Mouse (Mus musculus) midbrain, embryonic 14.5 days (tissue): ENCODE measurements at regions not wholly inside any gene's neighbourhood (a gene's known extent, or its start where the extent isn't known, plus 50 kb on each side); places are given as distances from the start of the nearest gene placed in this dataset.

Source experiments
- ATAC-seq: fragments of 200-750 bp; cut with Nextera tagmentation; 2 replicates; pipeline ENCODE4 v1.8.0; 2017; ENCODE audit warnings: moderate number of reproducible peaks, moderate library complexity; ENCODE audit not compliant: low FRiP score, low TSS enrichment
- DNase-seq: peaks from one replicate; pipeline ENCODE4 v3.0.0-alpha.2; 2015
- H3K27ac ChIP-seq: fragments of 300-500 bp; sonication (generic); replicated peaks from 2 replicates; pipeline ENCODE4 v1.5.1; 2014; ENCODE audit warnings: mild to moderate bottlenecking, low read depth, low read length, moderate library complexity
- H3K27me3 ChIP-seq: fragments of 300-500 bp; sonication (generic); 2 replicates; pipeline ENCODE4 v1.6.1; 2014; ENCODE audit warnings: low read length, control low read depth, mixed read lengths; ENCODE audit not compliant: control insufficient read depth, insufficient read depth
- H3K36me3 ChIP-seq: fragments of 300-500 bp; sonication (generic); 2 replicates; pipeline ENCODE4 v1.6.1; 2014; ENCODE audit warnings: low read length, control low read depth; ENCODE audit not compliant: control insufficient read depth, insufficient read depth
- H3K4me1 ChIP-seq: fragments of 300-500 bp; sonication (generic); 2 replicates; pipeline ENCODE4 v1.6.1; 2014; ENCODE audit warnings: mild to moderate bottlenecking, antibody characterized with exemption, low read length, control low read depth; ENCODE audit not compliant: control insufficient read depth, insufficient read depth
- H3K4me2 ChIP-seq: fragments of 300-500 bp; sonication (generic); 2 replicates; pipeline ENCODE4 v1.6.1; 2014; ENCODE audit warnings: mild to moderate bottlenecking, low read length, moderate library complexity
- H3K4me3 ChIP-seq: fragments of 300-500 bp; sonication (generic); replicated peaks from 2 replicates; pipeline ENCODE4 v1.5.1; 2014; ENCODE audit warnings: low read depth, low read length
- H3K9ac ChIP-seq: fragments of 300-500 bp; sonication (generic); replicated peaks from 2 replicates; pipeline ENCODE4 v1.6.1; 2014; ENCODE audit warnings: mild to moderate bottlenecking, low read length, moderate library complexity
- H3K9me3 ChIP-seq: fragments of 300-500 bp; sonication (generic); 2 replicates; pipeline ENCODE4 v1.6.1; 2016; ENCODE audit warnings: low read length, control low read depth, mixed read lengths; ENCODE audit not compliant: control insufficient read depth
- WGBS: fragments of 180-500 bp; shearing (Covaris S2); extraction: QIAGEN DNeasy Blood & Tissue Kit; methylation state at CpG from one replicate; pipeline ENCODE4 v1.1.7; 2014; 5-methylcytosine and 5-hydroxymethylcytosine counted together

GRCm38 (mm10) chr2:75545971-75546370 lies 113.1 kb upstream of the Hnrnpa3 start:
- WGBS = 90% methylated on average over 7 of the region's 7 CpGs
- no peaks in the 10 kb centered on the region for H3K27me3 ChIP-seq
- H3K36me3 ChIP-seq = no peaks in the 10 kb centered on the region
- no peak for ATAC-seq
- no peak overlapping the region for H3K4me3 ChIP-seq
- H3K9ac ChIP-seq = no peak overlapping the region
- DNase-seq = no peak
- no peak overlapping the region for H3K27ac ChIP-seq
- H3K9me3 ChIP-seq = no peaks in the 10 kb centered on the region
- H3K4me2 ChIP-seq = no peak overlapping the region
- no peaks in the 10 kb centered on the region for H3K4me1 ChIP-seq

GRCm38 (mm10) chr2:75555676-75556075 lies 103.4 kb upstream of the Hnrnpa3 start:
- no peaks in the 10 kb centered on the region for H3K36me3 ChIP-seq
- H3K4me2 ChIP-seq = no peak overlapping the region
- no peaks in the 10 kb centered on the region; the same call in 1 of the 2 replicates for H3K4me1 ChIP-seq
- 92% methylated on average over 8 of the region's 8 CpGs for WGBS
- H3K27ac ChIP-seq = no peak overlapping the region
- H3K4me3 ChIP-seq = no peak overlapping the region
- no peaks in the 10 kb centered on the region for H3K27me3 ChIP-seq
- ATAC-seq (no peak), DNase-seq (no peak)
- H3K9ac ChIP-seq = no peak overlapping the region
- H3K9me3 ChIP-seq = no peaks in the 10 kb centered on the region

- H3K9ac ChIP-seq = no peak overlapping the region
- no peaks in the 10 kb centered on the region; the same call in 1 of the 2 replicates for H3K4me1 ChIP-seq
- no peak overlapping the region for H3K4me2 ChIP-seq
- H3K9me3 ChIP-seq = no peaks in the 10 kb centered on the region
- ATAC-seq (no peak), DNase-seq (no peak)
- no peaks in the 10 kb centered on the region for H3K27me3 ChIP-seq
- H3K36me3 ChIP-seq = no peaks in the 10 kb centered on the region
- 73% methylated on average over 7 of the region's 7 CpGs for WGBS
- no peak overlapping the region for H3K27ac ChIP-seq
- no peak overlapping the region for H3K4me3 ChIP-seq
These were observed 102.3 kb upstream of the Hnrnpa3 start for GRCm38 (mm10) chr2:75556744-75557143.

- Histone ChIP-seq H3K27ac (no peak overlapping the region), H3K9me3 (no peaks in the 10 kb centered on the region), H3K9ac (no peak overlapping the region), H3K4me1 (no peaks in the 10 kb centered on the region; the same call in 1 of the 2 replicates), H3K4me3 (no peak overlapping the region), H3K27me3 (no peaks in the 10 kb centered on the region), H3K36me3 (no peaks in the 10 kb centered on the region), H3K4me2 (no peak overlapping the region)
- ATAC-seq (no peak), DNase-seq (no peak)
- 81% methylated on average over 11 of the region's 11 CpGs for WGBS
These were observed 101.7 kb upstream of the Hnrnpa3 start for GRCm38 (mm10) chr2:75557392-75557791.

- Histone ChIP-seq H3K4me2 (no peak overlapping the region), H3K36me3 (no peaks in the 10 kb centered on the region), H3K9ac (no peak overlapping the region), H3K9me3 (no peaks in the 10 kb centered on the region), H3K27me3 (no peaks in the 10 kb centered on the region), H3K27ac (no peak overlapping the region), H3K4me3 (no peak overlapping the region), H3K4me1 (no peaks in the 10 kb centered on the region; the same call in 1 of the 2 replicates)
- no peak for ATAC-seq
- 49% methylated on average over 6 of the region's 6 CpGs for WGBS
- peak; percentile 72 for DNase-seq
These were observed 99.1 kb upstream of the Hnrnpa3 start for GRCm38 (mm10) chr2:75559920-75560319.

- Histone ChIP-seq H3K4me2 (no peak overlapping the region), H3K27me3 (no peaks in the 10 kb centered on the region), H3K9me3 (no peaks in the 10 kb centered on the region), H3K9ac (no peak overlapping the region), H3K4me1 (no peaks in the 10 kb centered on the region; the same call in 1 of the 2 replicates), H3K36me3 (no peaks in the 10 kb centered on the region), H3K4me3 (no peak overlapping the region), H3K27ac (no peak overlapping the region)
- DNase-seq (no peak), ATAC-seq (no peak)
- 62% methylated on average over 9 of the region's 9 CpGs for WGBS
These were observed 95.7 kb upstream of the Hnrnpa3 start for GRCm38 (mm10) chr2:75563253-75563913.

- Histone ChIP-seq H3K36me3 (no peaks in the 10 kb centered on the region), H3K27me3 (no peaks in the 10 kb centered on the region), H3K4me2 (no peak overlapping the region), H3K9me3 (no peaks in the 10 kb centered on the region), H3K27ac (no peak overlapping the region), H3K9ac (no peak overlapping the region), H3K4me3 (no peak overlapping the region), H3K4me1 (no peaks in the 10 kb centered on the region; the same call in 1 of the 2 replicates)
- no peak for ATAC-seq
- WGBS = 63% methylated on average over 5 of the region's 5 CpGs
- DNase-seq = no peak
These were observed 94.3 kb upstream of the Hnrnpa3 start for GRCm38 (mm10) chr2:75564809-75565208.

- no peak overlapping the region for H3K4me2 ChIP-seq
- H3K9me3 ChIP-seq = no peaks in the 10 kb centered on the region
- H3K27ac ChIP-seq = no peak overlapping the region
- DNase-seq (no peak), ATAC-seq (no peak)
- H3K4me3 ChIP-seq = no peak overlapping the region
- no peaks in the 10 kb centered on the region for H3K4me1 ChIP-seq
- no peak overlapping the region for H3K9ac ChIP-seq
- no peaks in the 10 kb centered on the region for H3K27me3 ChIP-seq
- 87% methylated on average over 4 of the region's 4 CpGs for WGBS
- no peaks in the 10 kb centered on the region for H3K36me3 ChIP-seq
These were observed 91.9 kb upstream of the Hnrnpa3 start for GRCm38 (mm10) chr2:75567131-75567530.

GRCm38 (mm10) chr2:75569756-75570155 lies 89.3 kb upstream of the Hnrnpa3 start:
- Histone ChIP-seq H3K4me3 (no peak overlapping the region), H3K4me2 (no peak overlapping the region), H3K9me3 (no peaks in the 10 kb centered on the region), H3K27ac (no peak overlapping the region), H3K9ac (no peak overlapping the region), H3K27me3 (no peaks in the 10 kb centered on the region), H3K36me3 (no peaks in the 10 kb centered on the region), H3K4me1 (no peaks in the 10 kb centered on the region)
- WGBS = 84% methylated on average over 6 of the region's 6 CpGs
- ATAC-seq (no peak), DNase-seq (no peak)
